Mouse (Mus musculus) erythroblast, embryonic 14.5 days (primary cell): ENCODE results near the gene 4930590J08Rik.

Experiments
- GATA1 ChIP-seq: IDR thresholded peaks from 2 replicates; pipeline ENCODE4 v1.6.1; 2012; ENCODE audit warnings: low read length, inconsistent platforms, mixed read lengths
- TAL1 ChIP-seq: IDR thresholded peaks from 3 replicates; pipeline ENCODE4 v1.6.1; 2012; ENCODE audit warnings: low read length, inconsistent platforms, mixed read lengths

GRCm38 (mm10) chr6:91917286-91917685 is 14.7 kb downstream of the 4930590J08Rik start:
- TF ChIP-seq TAL1, result no peak
- no peak for TF ChIP-seq GATA1
